Mouse (Mus musculus) kidney, embryonic 15.5 days (tissue): ENCODE results near the gene Dyrk2. TPM values are rescaled to one million over a fixed set of nuclear protein-coding genes. Genes with fewer than 3 reads are reported as not detected.
A peak's percentile ranks its signal among the peaks of the same experiment; 100 is the strongest.

Experiments used
- ATAC-seq: fragments of 200-750 bp; cut with Nextera tagmentation; replicated peaks from 2 replicates; pipeline ENCODE4 v1.8.0; 2017; ENCODE audit warnings: moderate TSS enrichment; ENCODE audit not compliant: low FRiP score
- H3K27ac ChIP-seq: fragments of 300-500 bp; sonication (generic); 2 replicates; pipeline ENCODE4 v1.5.1; 2015; ENCODE audit warnings: mild to moderate bottlenecking, inconsistent platforms
- H3K27me3 ChIP-seq: fragments of 300-500 bp; sonication (generic); 2 replicates; pipeline ENCODE4 v1.6.1; 2015; ENCODE audit warnings: inconsistent platforms
- H3K36me3 ChIP-seq: fragments of 300-500 bp; sonication (generic); 2 replicates; pipeline ENCODE4 v1.6.1; 2015; ENCODE audit warnings: inconsistent platforms
- H3K4me1 ChIP-seq: fragments of 300-500 bp; sonication (generic); 2 replicates; pipeline ENCODE4 v1.6.1; 2015; ENCODE audit warnings: inconsistent platforms
- H3K4me2 ChIP-seq: fragments of 300-500 bp; sonication (generic); 2 replicates; pipeline ENCODE4 v1.6.1; 2015; ENCODE audit warnings: moderate library complexity, mild to moderate bottlenecking, inconsistent platforms
- H3K4me3 ChIP-seq: fragments of 300-500 bp; sonication (generic); replicated peaks from 2 replicates; pipeline ENCODE4 v1.5.1; 2015; ENCODE audit warnings: mild to moderate bottlenecking, inconsistent platforms
- H3K9ac ChIP-seq: fragments of 300-500 bp; sonication (generic); 2 replicates; pipeline ENCODE4 v1.6.1; 2015; ENCODE audit warnings: mild to moderate bottlenecking, inconsistent platforms
- H3K9me3 ChIP-seq: fragments of 300-500 bp; sonication (generic); replicated peaks from 2 replicates; pipeline ENCODE4 v1.6.1; 2016; ENCODE audit warnings: inconsistent platforms
- WGBS: fragments of 180-500 bp; shearing (Covaris S2); methylation state at CpG from one replicate; pipeline ENCODE4 v1.1.7; 2015; ENCODE audit warnings: mixed read lengths; 5-methylcytosine and 5-hydroxymethylcytosine counted together
- polyA plus RNA-seq: library from polyadenylated mRNA; unstranded; fragments of >200 nt; fragmentation: Nextera tagmentation; extraction: Ambion mirVana; gene quantifications from 2 replicates; pipeline ENCODE4 v1.2.1, GENCODE M21; 2015

Dyrk2 gene
- polyA plus RNA-seq, result 8.4 and 9.3 TPM in 2 replicates

- Histone ChIP-seq H3K27ac (peak within 1 kb of the TSS; percentile 98), H3K36me3 (peaks cover 2% of the 10 kb centered on the region), H3K4me1 (peaks cover 30% of the 10 kb centered on the region), H3K9ac (peak within 1 kb of the TSS; percentile 46), H3K9me3 (no peaks in the 10 kb centered on the region), H3K4me2 (peak within 1 kb of the TSS; percentile 90), H3K4me3 (peak within 1 kb of the TSS; percentile 93), H3K27me3 (no peaks in the 10 kb centered on the region)
- ATAC-seq, result 0 out of 2 replicates have a peak, but pooled peaks have one; percentile 10
- WGBS, result 6% methylated on average over 16 of the region's 16 CpGs
These were observed at the start of gene Dyrk2 for GRCm38 (mm10) chr10:118870201-118870980. TSS of gene Dyrk2 (minus strand) at chr10:118870209.

- H3K27me3 ChIP-seq, result no peaks in the 10 kb centered on the region
- H3K4me2 ChIP-seq, result no peak overlapping the region
- no peak overlapping the region for H3K9ac ChIP-seq
- no peak overlapping the region for H3K4me3 ChIP-seq
- H3K27ac ChIP-seq, result no peak overlapping the region
- H3K4me1 ChIP-seq, result no peaks in the 10 kb centered on the region
- no peak for ATAC-seq
- 75% methylated on average over 10 of the region's 10 CpGs for WGBS
- no peaks in the 10 kb centered on the region for H3K36me3 ChIP-seq
- H3K9me3 ChIP-seq, result no peaks in the 10 kb centered on the region
These were observed 32.6 kb upstream of the Dyrk2 start for GRCm38 (mm10) chr10:118902625-118903024.

GRCm38 (mm10) chr10:118893645-118894044 is 23.6 kb upstream of the Dyrk2 start:
- Histone ChIP-seq H3K4me1 (no peaks in the 10 kb centered on the region), H3K9ac (no peak overlapping the region), H3K9me3 (no peaks in the 10 kb centered on the region), H3K4me2 (no peak overlapping the region), H3K4me3 (no peak overlapping the region), H3K27me3 (no peaks in the 10 kb centered on the region), H3K27ac (no peak overlapping the region), H3K36me3 (no peaks in the 10 kb centered on the region)
- 84% methylated on average over 3 of the region's 3 CpGs for WGBS
- ATAC-seq, result no peak

- H3K36me3 ChIP-seq, result no peaks in the 10 kb centered on the region
- no peak overlapping the region for H3K27ac ChIP-seq
- H3K4me1 ChIP-seq, result no peaks in the 10 kb centered on the region
- no peaks in the 10 kb centered on the region for H3K9me3 ChIP-seq
- no peaks in the 10 kb centered on the region for H3K27me3 ChIP-seq
- no peak overlapping the region for H3K4me2 ChIP-seq
- no peak for ATAC-seq
- no peak overlapping the region for H3K9ac ChIP-seq
- H3K4me3 ChIP-seq, result no peak overlapping the region
- WGBS, result 90% methylated on average over 2 of the region's 2 CpGs
These were observed 14.1 kb upstream of the Dyrk2 start for GRCm38 (mm10) chr10:118884126-118884525.

- H3K9ac ChIP-seq, result no peak overlapping the region
- H3K27ac ChIP-seq, result no peak overlapping the region
- no peaks in the 10 kb centered on the region for H3K36me3 ChIP-seq
- H3K4me3 ChIP-seq, result no peak overlapping the region
- no peak for ATAC-seq
- no peaks in the 10 kb centered on the region for H3K4me1 ChIP-seq
- H3K9me3 ChIP-seq, result no peaks in the 10 kb centered on the region
- WGBS, result 83% methylated on average over 11 of the region's 11 CpGs
- no peaks in the 10 kb centered on the region for H3K27me3 ChIP-seq
- H3K4me2 ChIP-seq, result no peak overlapping the region
These were observed 13.3 kb upstream of the Dyrk2 start for GRCm38 (mm10) chr10:118883317-118883716.

GRCm38 (mm10) chr10:118882258-118882885 is 12.4 kb upstream of the Dyrk2 start:
- H3K27ac ChIP-seq, result no peak overlapping the region
- no peaks in the 10 kb centered on the region for H3K4me1 ChIP-seq
- no peaks in the 10 kb centered on the region for H3K27me3 ChIP-seq
- H3K9ac ChIP-seq, result no peak overlapping the region
- ATAC-seq, result no peak
- H3K4me2 ChIP-seq, result no peak overlapping the region
- 78% methylated on average over 12 of the region's 12 CpGs for WGBS
- no peaks in the 10 kb centered on the region for H3K9me3 ChIP-seq
- no peak overlapping the region for H3K4me3 ChIP-seq
- H3K36me3 ChIP-seq, result no peaks in the 10 kb centered on the region

- ATAC-seq, result no peak
- Histone ChIP-seq H3K4me2 (no peak overlapping the region), H3K9ac (no peak overlapping the region), H3K9me3 (no peaks in the 10 kb centered on the region), H3K27ac (no peak overlapping the region), H3K27me3 (no peaks in the 10 kb centered on the region), H3K4me3 (no peak overlapping the region), H3K4me1 (no peaks in the 10 kb centered on the region), H3K36me3 (no peaks in the 10 kb centered on the region)
- 86% methylated on average over 2 of the region's 2 CpGs for WGBS
These were observed 10.8 kb upstream of the Dyrk2 start for GRCm38 (mm10) chr10:118880776-118881175.

GRCm38 (mm10) chr10:118872196-118872595 is 2.2 kb upstream of the Dyrk2 start:
- no peak overlapping the region for H3K9ac ChIP-seq
- H3K4me1 ChIP-seq, result peaks cover 14% of the 10 kb centered on the region
- H3K27ac ChIP-seq, result no peak overlapping the region
- 97% methylated on average over 2 of the region's 2 CpGs for WGBS
- no peak overlapping the region for H3K4me3 ChIP-seq
- H3K4me2 ChIP-seq, result no peak overlapping the region
- no peaks in the 10 kb centered on the region for H3K27me3 ChIP-seq
- ATAC-seq, result no peak
- no peaks in the 10 kb centered on the region for H3K9me3 ChIP-seq
- H3K36me3 ChIP-seq, result no peaks in the 10 kb centered on the region

GRCm38 (mm10) chr10:118869591-118870001 is 413 bp downstream of the Dyrk2 start:
- Histone ChIP-seq H3K4me1 (peaks cover 38% of the 10 kb centered on the region), H3K4me3 (peak overlapping the region; percentile 93), H3K36me3 (peaks cover 10% of the 10 kb centered on the region), H3K9me3 (no peaks in the 10 kb centered on the region), H3K27ac (peak overlapping the region; percentile 98), H3K4me2 (peak overlapping the region; percentile 90), H3K27me3 (no peaks in the 10 kb centered on the region), H3K9ac (peak overlapping the region; percentile 46)
- under 1% methylated on average over 16 of the region's 16 CpGs for WGBS
- ATAC-seq, result peak; percentile 82

- H3K27ac ChIP-seq, result peak overlapping the region; percentile 98
- peak; percentile 88 for ATAC-seq
- peak overlapping the region; percentile 93 for H3K4me3 ChIP-seq
- peaks cover 14% of the 10 kb centered on the region for H3K36me3 ChIP-seq
- no peaks in the 10 kb centered on the region for H3K27me3 ChIP-seq
- peak overlapping the region; percentile 94 for H3K9ac ChIP-seq
- peaks cover 45% of the 10 kb centered on the region for H3K4me1 ChIP-seq
- H3K9me3 ChIP-seq, result no peaks in the 10 kb centered on the region
- H3K4me2 ChIP-seq, result peak overlapping the region; percentile 90
- WGBS, result under 1% methylated on average over 117 of the region's 130 CpGs
These were observed 1.1 kb downstream of the Dyrk2 start for GRCm38 (mm10) chr10:118868601-118869590.

GRCm38 (mm10) chr10:118867896-118868600 is 2.0 kb downstream of the Dyrk2 start:
- Histone ChIP-seq H3K9ac (peak overlapping the region; percentile 94), H3K4me3 (peak overlapping the region; percentile 93), H3K27ac (peak overlapping the region; percentile 98), H3K27me3 (no peaks in the 10 kb centered on the region), H3K4me1 (peaks cover 51% of the 10 kb centered on the region), H3K9me3 (no peaks in the 10 kb centered on the region), H3K36me3 (peaks cover 22% of the 10 kb centered on the region), H3K4me2 (peak overlapping the region; percentile 90)
- WGBS, result under 1% methylated on average over 46 of the region's 62 CpGs
- peak; percentile 17 for ATAC-seq
